Mouse (Mus musculus): Measurements from ENCODE around the gene Hspa1l. TPM values are rescaled to one million over a fixed set of nuclear protein-coding genes. Genes with fewer than 3 reads are reported as not detected.
"Not testable (repeated sequence)": the region's sequence is repeated elsewhere in the genome, so short reads cannot be mapped to it uniquely, and the experiment has no call there.

The Hspa1l gene
- polyA plus RNA-seq, 1 experiment from 2014 or later: 0.57 TPM

- peaks cover 20% of the 10 kb centered on the region for H3K4me1 ChIP-seq (ENCODE audit: control insufficient read depth, insufficient read depth, low read length)
- peak overlapping the region; percentile 53 for H3K4me3 ChIP-seq (ENCODE audit: low read length)
- ATAC-seq: no peak
- H3K9ac ChIP-seq (ENCODE audit: low read depth, low read length): peak overlapping the region; percentile 75; the same call in 1 of the 2 replicates
- H3K27me3 ChIP-seq (replicated peaks; ENCODE audit: control insufficient read depth, insufficient read depth, low read length): no peaks in the 10 kb centered on the region
- peak overlapping the region; percentile 97 for H3K4me2 ChIP-seq (ENCODE audit: low read depth, low read length)
- WGBS: 89% methylated on average over 15 of the region's 15 CpGs
- 0 out of 2 replicates have a peak, but pooled peaks cover 4% of the 10 kb centered on the region for H3K36me3 ChIP-seq (ENCODE audit: control insufficient read depth, insufficient read depth, low read length)
- no peak overlapping the region for H3K27ac ChIP-seq (ENCODE audit: low read length)
- H3K9me3 ChIP-seq (ENCODE audit: control insufficient read depth, low read length): no peaks in the 10 kb centered on the region
Measured at GRCm38 (mm10) chr17:34998526-34999430, 26.3 kb downstream of the Hspa1l start.

GRCm38 (mm10) chr17:34999871-35000716 is 27.6 kb downstream of the Hspa1l start:
- Histone ChIP-seq H3K4me3 (ENCODE audit: low read length) (peak overlapping the region; percentile 98), H3K27ac (ENCODE audit: low read length) (peak overlapping the region; percentile 98), H3K9ac (ENCODE audit: low read depth, low read length) (peak overlapping the region; percentile 98), H3K36me3 (ENCODE audit: control insufficient read depth, insufficient read depth, low read length) (peaks cover 12% of the 10 kb centered on the region; the same call in 1 of the 2 replicates), H3K4me2 (ENCODE audit: low read depth, low read length) (peak overlapping the region; percentile 97), H3K4me1 (ENCODE audit: control insufficient read depth, insufficient read depth, low read length) (peaks cover 20% of the 10 kb centered on the region)
- WGBS: 14% methylated on average over 29 of the region's 32 CpGs
- not testable (repeated sequence) for H3K9me3 ChIP-seq (ENCODE audit: control insufficient read depth, low read length); H3K27me3 ChIP-seq (replicated peaks; ENCODE audit: control insufficient read depth, insufficient read depth, low read length)
- ATAC-seq: peak; percentile 21; the same call in 1 of the 2 replicates

- under 1% methylated on average over 74 of the region's 83 CpGs for WGBS
- peak within 1 kb of the TSS; percentile 97 for H3K4me2 ChIP-seq (ENCODE audit: low read depth, low read length)
Measured at GRCm38 (mm10) chr17:35000717-35001451, 28.4 kb downstream of the Hspa1l start, which contains the start of gene Vars. Gene Vars (plus strand): TSS chr17:35000987.

GRCm38 (mm10) chr17:35001452-35002152 is 29.1 kb downstream of the Hspa1l start:
- Histone ChIP-seq H3K27ac (ENCODE audit: low read length) (peak overlapping the region; percentile 98), H3K4me1 (ENCODE audit: control insufficient read depth, insufficient read depth, low read length) (peaks cover 20% of the 10 kb centered on the region), H3K27me3 (replicated peaks; ENCODE audit: control insufficient read depth, insufficient read depth, low read length) (no peaks in the 10 kb centered on the region), H3K4me3 (ENCODE audit: low read length) (peak overlapping the region; percentile 98), H3K9ac (ENCODE audit: low read depth, low read length) (peak overlapping the region; percentile 98), H3K9me3 (ENCODE audit: control insufficient read depth, low read length) (no peaks in the 10 kb centered on the region), H3K4me2 (ENCODE audit: low read depth, low read length) (peak overlapping the region; percentile 97), H3K36me3 (ENCODE audit: control insufficient read depth, insufficient read depth, low read length) (peaks cover 18% of the 10 kb centered on the region; the same call in 1 of the 2 replicates)
- ATAC-seq: no peak; the same call in 1 of the 2 replicates
- WGBS: under 1% methylated on average over 35 of the region's 35 CpGs

More at GRCm38 (mm10) chr17:35000717-35001451, 28.4 kb downstream of the Hspa1l start, which contains the start of gene Vars:
- Histone ChIP-seq H3K9ac (ENCODE audit: low read depth, low read length) (peak within 1 kb of the TSS; percentile 98), H3K9me3 (ENCODE audit: control insufficient read depth, low read length) (no peaks in the 10 kb centered on the region), H3K4me1 (ENCODE audit: control insufficient read depth, insufficient read depth, low read length) (peaks cover 20% of the 10 kb centered on the region), H3K27ac (ENCODE audit: low read length) (peak within 1 kb of the TSS; percentile 98), H3K27me3 (replicated peaks; ENCODE audit: control insufficient read depth, insufficient read depth, low read length) (no peaks in the 10 kb centered on the region), H3K36me3 (ENCODE audit: control insufficient read depth, insufficient read depth, low read length) (peaks cover 16% of the 10 kb centered on the region; the same call in 1 of the 2 replicates), H3K4me3 (ENCODE audit: low read length) (peak within 1 kb of the TSS; percentile 98)
- ATAC-seq: peak; percentile 88

- Histone ChIP-seq H3K4me1 (ENCODE audit: control insufficient read depth, insufficient read depth, low read length) (peaks cover 20% of the 10 kb centered on the region), H3K4me2 (ENCODE audit: low read depth, low read length) (peak overlapping the region; percentile 97), H3K27ac (ENCODE audit: low read length) (peak overlapping the region; percentile 98), H3K9me3 (ENCODE audit: control insufficient read depth, low read length) (no peaks in the 10 kb centered on the region), H3K4me3 (ENCODE audit: low read length) (peak overlapping the region; percentile 98), H3K27me3 (replicated peaks; ENCODE audit: control insufficient read depth, insufficient read depth, low read length) (no peaks in the 10 kb centered on the region), H3K36me3 (ENCODE audit: control insufficient read depth, insufficient read depth, low read length) (peaks cover 20% of the 10 kb centered on the region; the same call in 1 of the 2 replicates), H3K9ac (ENCODE audit: low read depth, low read length) (peak overlapping the region; percentile 98)
- 7% methylated on average over 12 of the region's 12 CpGs for WGBS
- no peak for ATAC-seq
Measured at GRCm38 (mm10) chr17:35002153-35002865, 29.8 kb downstream of the Hspa1l start.

- peak overlapping the region; percentile 12 for H3K9ac ChIP-seq (ENCODE audit: low read depth, low read length)
- H3K27me3 ChIP-seq (replicated peaks; ENCODE audit: control insufficient read depth, insufficient read depth, low read length): no peaks in the 10 kb centered on the region
- peaks cover 23% of the 10 kb centered on the region; the same call in 1 of the 2 replicates for H3K36me3 ChIP-seq (ENCODE audit: control insufficient read depth, insufficient read depth, low read length)
- no peak for ATAC-seq
- peak overlapping the region; percentile 98 for H3K4me3 ChIP-seq (ENCODE audit: low read length)
- no peaks in the 10 kb centered on the region for H3K9me3 ChIP-seq (ENCODE audit: control insufficient read depth, low read length)
- H3K4me2 ChIP-seq (ENCODE audit: low read depth, low read length): peak overlapping the region; percentile 97
- H3K4me1 ChIP-seq (ENCODE audit: control insufficient read depth, insufficient read depth, low read length): peaks cover 18% of the 10 kb centered on the region
- 45% methylated on average over 9 of the region's 9 CpGs for WGBS
- H3K27ac ChIP-seq (ENCODE audit: low read length): peak overlapping the region; percentile 48
Measured at GRCm38 (mm10) chr17:35003022-35003838, 30.7 kb downstream of the Hspa1l start.

GRCm38 (mm10) chr17:35004075-35004717 is 31.7 kb downstream of the Hspa1l start:
- Histone ChIP-seq H3K27me3 (replicated peaks; ENCODE audit: control insufficient read depth, insufficient read depth, low read length) (no peaks in the 10 kb centered on the region), H3K4me3 (ENCODE audit: low read length) (no peak overlapping the region), H3K9ac (ENCODE audit: low read depth, low read length) (no peak overlapping the region), H3K9me3 (ENCODE audit: control insufficient read depth, low read length) (no peaks in the 10 kb centered on the region), H3K36me3 (ENCODE audit: control insufficient read depth, insufficient read depth, low read length) (peaks cover 25% of the 10 kb centered on the region; the same call in 1 of the 2 replicates), H3K4me2 (ENCODE audit: low read depth, low read length) (no peak overlapping the region; the same call in 1 of the 2 replicates), H3K27ac (ENCODE audit: low read length) (peak overlapping the region; percentile 59; the same call in 1 of the 2 replicates), H3K4me1 (ENCODE audit: control insufficient read depth, insufficient read depth, low read length) (peaks cover 18% of the 10 kb centered on the region)
- no peak for ATAC-seq
- 93% methylated on average over 17 of the region's 17 CpGs for WGBS

All from intestine, embryonic 16.5 days (tissue).